Mouse (Mus musculus) kidney, adult 18-20 months (tissue): Measurements from ENCODE around the gene Zfp628.
"Not testable (repeated sequence)": the region's sequence is repeated elsewhere in the genome, so short reads cannot be mapped to it uniquely, and the experiment has no call there.

Experiments
- DNase-seq: peaks from one replicate; pipeline ENCODE4 v3.0.0; 2021

Zfp628 gene

GRCm38 (mm10) chr7:4915007-4915665, at the start of gene Zfp628:
Gene Zfp628, plus strand, starts transcription at chr7:4915217.
- peak; percentile 98 for DNase-seq

- DNase-seq, result peak; percentile 97
Measured at GRCm38 (mm10) chr7:4865579-4866493, 49.2 kb upstream of the Zfp628 start.

GRCm38 (mm10) chr7:4866631-4867180, 48.3 kb upstream of the Zfp628 start:
- DNase-seq, result no peak

- DNase-seq, result no peak
Measured at GRCm38 (mm10) chr7:4870133-4870532, 44.9 kb upstream of the Zfp628 start, which contains the start of gene Isoc2b. Gene Isoc2b, minus strand, starts transcription at chr7:4870258.

GRCm38 (mm10) chr7:4876753-4877221, 38.2 kb upstream of the Zfp628 start, which contains the start of gene Isoc2a:
Gene Isoc2a, plus strand, starts transcription at chr7:4877153.
- peak; percentile 88 for DNase-seq

- no peak for DNase-seq
Measured at GRCm38 (mm10) chr7:4877226-4877625, 37.8 kb upstream of the Zfp628 start.

GRCm38 (mm10) chr7:4878186-4878585, 36.8 kb upstream of the Zfp628 start:
- peak; percentile 47 for DNase-seq

GRCm38 (mm10) chr7:4879036-4879435, 36.0 kb upstream of the Zfp628 start:
- not testable (repeated sequence) for DNase-seq

GRCm38 (mm10) chr7:4886680-4887079, 28.3 kb upstream of the Zfp628 start:
- DNase-seq, result no peak

- DNase-seq, result no peak
Measured at GRCm38 (mm10) chr7:4895186-4895585, 19.8 kb upstream of the Zfp628 start.

GRCm38 (mm10) chr7:4898851-4899648, 16.0 kb upstream of the Zfp628 start:
- no peak for DNase-seq

- no peak for DNase-seq
Measured at GRCm38 (mm10) chr7:4899649-4900522, 15.1 kb upstream of the Zfp628 start.

- no peak for DNase-seq
Measured at GRCm38 (mm10) chr7:4900523-4900851, 14.5 kb upstream of the Zfp628 start.

GRCm38 (mm10) chr7:4901171-4901570, 13.8 kb upstream of the Zfp628 start:
- no peak for DNase-seq

GRCm38 (mm10) chr7:4902404-4902803, 12.6 kb upstream of the Zfp628 start:
- no peak for DNase-seq

- DNase-seq, result no peak
Measured at GRCm38 (mm10) chr7:4906466-4906950, 8.5 kb upstream of the Zfp628 start, which contains the start of gene Gm36210. Gene Gm36210, minus strand, starts transcription at chr7:4906516.

- peak; percentile 66 for DNase-seq
Measured at GRCm38 (mm10) chr7:4911561-4911960, 3.5 kb upstream of the Zfp628 start.

- no peak for DNase-seq
Measured at GRCm38 (mm10) chr7:4912248-4912647, 2.8 kb upstream of the Zfp628 start.

GRCm38 (mm10) chr7:4915669-4916416, 826 bp downstream of the Zfp628 start:
- DNase-seq, result peak; percentile 35

GRCm38 (mm10) chr7:4917494-4917893, 2.5 kb downstream of the Zfp628 start:
- DNase-seq, result no peak

- DNase-seq, result no peak
Measured at GRCm38 (mm10) chr7:4918681-4919080, 3.7 kb downstream of the Zfp628 start.
